Mouse (Mus musculus): Measurements from ENCODE around the gene Pla2g7. TPM values are rescaled to one million over a fixed set of nuclear protein-coding genes. Genes with fewer than 3 reads are reported as not detected.

Pla2g7 gene
- polyA plus RNA-seq, 1 experiment from 2014 or later: 51.2 TPM

GRCm38 (mm10) chr17:43649641-43650436 is 81.9 kb downstream of the Pla2g7 start:
- H3K36me3 ChIP-seq (ENCODE audit: control insufficient read depth, insufficient read depth, low read length): peaks cover 31% of the 10 kb centered on the region
- no peaks in the 10 kb centered on the region for H3K4me1 ChIP-seq (ENCODE audit: control insufficient read depth, insufficient read depth, low read length)
- H3K9ac ChIP-seq (ENCODE audit: low read depth, low read length): no peak overlapping the region
- no peaks in the 10 kb centered on the region for H3K27me3 ChIP-seq (ENCODE audit: control insufficient read depth, insufficient read depth, low read depth, low read length)
- H3K4me2 ChIP-seq (ENCODE audit: low read length): no peak overlapping the region
- H3K27ac ChIP-seq (ENCODE audit: low read length): no peak overlapping the region
- WGBS: 75% methylated on average over 10 of the region's 10 CpGs
- H3K9me3 ChIP-seq (replicated peaks; ENCODE audit: control insufficient read depth, low read length, poor library complexity, severe bottlenecking): no peaks in the 10 kb centered on the region
- H3K4me3 ChIP-seq (ENCODE audit: low read depth, low read length): no peak overlapping the region
- ATAC-seq: no peak

DNA sequence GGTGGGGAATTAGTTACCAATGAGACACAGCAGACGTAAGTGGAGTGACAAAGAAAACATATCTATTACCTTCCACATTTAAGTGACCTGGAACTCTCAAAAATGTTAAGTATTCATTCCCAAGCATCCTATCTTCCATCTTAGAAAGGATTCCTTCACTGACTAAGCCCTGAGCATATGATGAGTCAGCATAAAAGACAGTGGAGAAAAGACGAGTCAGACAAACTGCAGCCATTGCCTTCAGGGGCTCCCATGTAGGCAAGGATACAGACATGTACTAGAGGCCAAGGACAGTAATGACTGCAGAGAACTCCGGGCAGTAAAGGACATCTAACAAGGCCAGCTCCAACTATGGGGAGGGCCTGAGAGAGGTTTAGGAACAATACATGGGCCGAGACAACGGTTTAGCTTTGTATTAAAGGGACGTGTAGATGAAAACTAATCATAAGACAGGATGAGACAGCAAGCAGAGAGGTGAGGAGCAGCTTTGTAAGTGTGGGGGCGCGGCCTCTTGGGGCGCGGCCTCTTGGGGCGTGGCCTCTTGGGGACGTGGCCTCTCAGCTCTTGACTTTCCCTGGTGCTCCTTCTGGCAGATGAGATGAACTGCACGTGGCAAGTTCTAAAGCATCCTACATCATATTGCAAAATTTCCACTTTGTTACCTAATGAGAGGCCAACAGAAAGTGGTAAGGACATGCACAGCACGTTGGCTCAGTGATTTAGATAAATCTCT is 83.6 kb downstream of the Pla2g7 start:
- 74% methylated on average over 14 of the region's 14 CpGs for WGBS
- H3K27me3 ChIP-seq (ENCODE audit: control insufficient read depth, insufficient read depth, low read depth, low read length): no peaks in the 10 kb centered on the region
- H3K9me3 ChIP-seq (replicated peaks; ENCODE audit: control insufficient read depth, low read length, poor library complexity, severe bottlenecking): no peaks in the 10 kb centered on the region
- no peak overlapping the region for H3K9ac ChIP-seq (ENCODE audit: low read depth, low read length)
- H3K4me2 ChIP-seq (ENCODE audit: low read length): no peak overlapping the region
- H3K27ac ChIP-seq (ENCODE audit: low read length): no peak overlapping the region
- H3K36me3 ChIP-seq (ENCODE audit: control insufficient read depth, insufficient read depth, low read length): peaks cover 18% of the 10 kb centered on the region
- H3K4me3 ChIP-seq (ENCODE audit: low read depth, low read length): no peak overlapping the region
- no peaks in the 10 kb centered on the region for H3K4me1 ChIP-seq (ENCODE audit: control insufficient read depth, insufficient read depth, low read length)
- no peak for ATAC-seq

Other genes with a start within 250 kb of the Pla2g7 start
- 8.4 and 9.1 TPM in 2 replicates for gene Adgrf5, start 207.6 kb upstream of the Pla2g7 start, polyA plus RNA-seq (2015; fragmentation: Nextera tagmentation; extraction: Ambion mirVana)
- 0.06 TPM in 1 of 2 replicates, not detected in the other for gene Mep1a, start 65.3 kb upstream of the Pla2g7 start, polyA plus RNA-seq (2015; fragmentation: Nextera tagmentation; extraction: Ambion mirVana)
- 0.47 and 0.50 TPM in 2 replicates for gene Ankrd66, start 24.5 kb upstream of the Pla2g7 start, polyA plus RNA-seq (2015; fragmentation: Nextera tagmentation; extraction: Ambion mirVana)
- 0.52 and 1.5 TPM in 2 replicates for gene Tdrd6, start 62.2 kb downstream of the Pla2g7 start, polyA plus RNA-seq (2015; fragmentation: Nextera tagmentation; extraction: Ambion mirVana)
- 123 and 129 TPM in 2 replicates for gene Slc25a27, start 99.1 kb downstream of the Pla2g7 start, polyA plus RNA-seq (2015; fragmentation: Nextera tagmentation; extraction: Ambion mirVana)
- 7.6 and 8.6 TPM in 2 replicates for gene Cyp39a1, start 99.3 kb downstream of the Pla2g7 start, polyA plus RNA-seq (2015; fragmentation: Nextera tagmentation; extraction: Ambion mirVana)
- 126 and 133 TPM in 2 replicates for gene Rcan2, start 233.3 kb downstream of the Pla2g7 start, polyA plus RNA-seq (2015; fragmentation: Nextera tagmentation; extraction: Ambion mirVana)